Mouse (Mus musculus): ENCODE measurements around the gene Cldn4.

Cldn4 gene

GRCm38 (mm10) chr5:134932179-134932902 lies 14.4 kb downstream of the Cldn4 start, which contains the start of gene Mettl27:
Gene Mettl27 (plus strand): TSS chr5:134932368.
- peak; percentile 88 for DNase-seq

- DNase-seq = no peak
Observed at GRCm38 (mm10) chr5:134929988-134930387, 16.7 kb downstream of the Cldn4 start.

GRCm38 (mm10) chr5:134926726-134927125 lies 20.0 kb downstream of the Cldn4 start:
- DNase-seq = no peak

- DNase-seq = no peak
Observed at GRCm38 (mm10) chr5:134923141-134923540, 23.6 kb downstream of the Cldn4 start.

GRCm38 (mm10) chr5:134921106-134921505 lies 25.6 kb downstream of the Cldn4 start:
- DNase-seq = no peak

- peak; percentile 69 to 83 for DNase-seq
Observed at GRCm38 (mm10) chr5:134920106-134920687, 26.5 kb downstream of the Cldn4 start.

GRCm38 (mm10) chr5:134919097-134919496 lies 27.6 kb downstream of the Cldn4 start:
- DNase-seq = peak in 1 of 2 experiments; percentile 40

GRCm38 (mm10) chr5:134918071-134918832 lies 28.5 kb downstream of the Cldn4 start:
- DNase-seq = peak; percentile 50 to 85

GRCm38 (mm10) chr5:134915311-134915710 lies 31.4 kb downstream of the Cldn4 start, which contains the start of gene Cldn13:
Gene Cldn13 (minus strand): TSS chr5:134915526.
- no peak for DNase-seq

GRCm38 (mm10) chr5:134914510-134914909 lies 32.2 kb downstream of the Cldn4 start:
- DNase-seq = no peak

- no peak for DNase-seq
Observed at GRCm38 (mm10) chr5:134913753-134914152, 33.0 kb downstream of the Cldn4 start.

GRCm38 (mm10) chr5:134913352-134913751 lies 33.4 kb downstream of the Cldn4 start:
- DNase-seq = no peak

- DNase-seq = no peak
Observed at GRCm38 (mm10) chr5:134911901-134912300, 34.8 kb downstream of the Cldn4 start.

GRCm38 (mm10) chr5:134907135-134907534 lies 39.6 kb downstream of the Cldn4 start:
- DNase-seq = peak; percentile 98 to 99

- peak in 1 of 2 experiments; percentile 23 for DNase-seq
Observed at GRCm38 (mm10) chr5:134906633-134907032, 40.1 kb downstream of the Cldn4 start, which contains the start of gene Tmem270. Gene Tmem270 (minus strand): TSS chr5:134906733.

- peak; percentile 14 to 35 for DNase-seq
Observed at GRCm38 (mm10) chr5:134901644-134902027, 45.1 kb downstream of the Cldn4 start.

- DNase-seq = peak; percentile 65
Observed at GRCm38 (mm10) chr5:134901012-134901643, 45.6 kb downstream of the Cldn4 start.

- no peak for DNase-seq
Observed at GRCm38 (mm10) chr5:134897596-134897995, 49.1 kb downstream of the Cldn4 start.

GRCm38 (mm10) chr5:134896965-134897364 lies 49.8 kb downstream of the Cldn4 start:
- no peak for DNase-seq

GRCm38 (mm10) chr5:134895291-134895690 lies 51.4 kb downstream of the Cldn4 start:
- no peak for DNase-seq

Measured in cerebellum, postnatal 14 days (tissue).